Mouse (Mus musculus) liver, postnatal 0 days (tissue): Measurements from ENCODE around the gene Abcd4.

ENCODE experiments used
- CTCF ChIP-seq: sonication (generic); IDR thresholded peaks from 2 replicates; pipeline ENCODE4 v1.5.1; 2016; ENCODE audit warnings: antibody characterized with exemption, low read depth
- EP300 ChIP-seq: IDR thresholded peaks from 2 replicates; pipeline ENCODE4 v1.6.1; 2016; ENCODE audit warnings: antibody characterized with exemption, low read depth, mild to moderate bottlenecking

DNA sequence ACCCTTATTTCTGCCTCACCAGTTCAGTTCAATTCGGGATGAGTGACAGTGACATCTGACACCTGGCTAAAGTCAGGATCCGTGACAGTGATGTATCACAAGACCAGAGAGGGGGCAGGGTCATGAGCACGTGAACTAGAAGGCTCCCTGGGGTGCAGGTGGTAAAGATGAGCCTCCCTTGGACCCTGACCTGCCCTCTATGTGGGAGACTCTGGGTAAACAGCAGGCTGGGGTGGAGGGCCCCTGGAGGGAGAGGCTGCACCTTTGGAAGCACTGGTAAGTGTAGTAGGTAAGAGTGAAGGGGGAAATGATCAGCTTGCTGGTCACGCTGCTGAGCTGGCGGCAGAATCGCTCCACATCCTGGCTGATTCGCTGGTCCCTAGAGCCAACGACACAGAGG, 4.7 kb downstream of the Abcd4 start:
- TF ChIP-seq CTCF (no peak), EP300 (no peak)
